ENCODE assay signal across 8 mouse cellular contexts in the genomic region with DNA sequence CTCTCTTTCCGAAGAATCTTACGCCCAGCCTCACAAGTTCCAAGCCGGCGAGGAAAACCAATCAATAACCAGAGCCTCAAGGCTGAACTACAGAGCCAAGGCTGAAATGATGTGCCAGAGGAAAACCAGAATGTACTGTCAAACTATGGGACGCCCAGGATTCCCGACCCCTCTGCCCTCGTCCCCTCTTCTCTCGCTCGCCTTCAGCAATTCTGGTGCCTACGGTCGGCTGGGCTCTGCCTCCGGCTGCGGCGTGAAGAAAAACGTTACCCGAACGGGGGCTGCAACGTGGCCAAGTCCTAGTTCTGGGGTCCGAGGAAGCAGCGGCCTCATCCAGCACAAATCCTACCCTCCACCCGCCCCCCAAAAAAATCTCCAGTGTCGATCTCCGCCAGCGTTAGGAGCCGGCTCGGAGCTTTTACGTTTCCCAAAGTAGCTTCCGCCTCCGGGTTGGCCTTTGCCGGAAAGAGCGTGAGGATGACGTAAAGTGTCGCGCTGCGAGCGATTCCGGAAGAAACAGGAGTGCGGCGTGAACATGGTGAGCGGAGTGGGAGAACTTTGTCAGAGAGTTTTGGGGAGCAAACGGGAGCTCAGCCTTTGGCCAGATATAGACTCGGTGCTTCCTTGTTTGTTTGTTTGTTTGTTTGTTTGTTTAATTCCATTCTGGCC. TPM values are rescaled to one million over a fixed set of nuclear protein-coding genes. Genes with fewer than 3 reads are reported as not detected.
DNase-seq lines count a peak whose midpoint lies in the region; ATAC-seq lines count a peak whose summit lies in the region.

A gene (plus strand): TSS at position 470 of the 669 bp plus-strand sequence.
A gene (minus strand): TSS at position 473 of the 669 bp plus-strand sequence.

- ATAC-seq in hindbrain, embryonic 12.5 days (ENCODE audit: low FRiP score): peak; percentile 69; the same call in 1 of the 2 replicates

- H3K4me3 ChIP-seq in hindbrain, embryonic 12.5 days: peak within 1 kb of the TSS; percentile 86

- WGBS in hindbrain, embryonic 12.5 days: under 1% methylated on average over 42 of the region's 42 CpGs

- DNase-seq in Muller cell, postnatal 12 days (ENCODE audit: inconsistent ontology term): peak; percentile 84
- peak; percentile 88 for DNase-seq in cerebellum, adult 9-11 months
- peak; percentile 76 to 87 for DNase-seq in frontal cortex, postnatal 10 days (ENCODE audit: low spot score in 2 of 2)
- DNase-seq in layer of hippocampus, postnatal 14 days (ENCODE audit: low spot score in 2 of 2): peak; percentile 85 to 93
- DNase-seq in lung, postnatal 14 days: peak; percentile 90
- DNase-seq in retina, adult 2 months (ENCODE audit: low read depth, low spot score): peak; percentile 83
- DNase-seq in thymus, postnatal 36 days: peak; percentile 87 to 88

- H3K9me3 ChIP-seq in hindbrain, embryonic 12.5 days (replicated peaks): no peaks in the 10 kb centered on the region

- peak within 1 kb of the TSS; percentile 82 for H3K9ac ChIP-seq in hindbrain, embryonic 12.5 days

- peaks cover 25% of the 10 kb centered on the region for H3K36me3 ChIP-seq in hindbrain, embryonic 12.5 days

- H3K4me1 ChIP-seq in hindbrain, embryonic 12.5 days: peaks cover 20% of the 10 kb centered on the region

- H3K27ac ChIP-seq in hindbrain, embryonic 12.5 days: no peak within 1 kb of the TSS

- peak within 1 kb of the TSS; percentile 98 for H3K4me2 ChIP-seq in hindbrain, embryonic 12.5 days (replicated peaks)

- H3K27me3 ChIP-seq in hindbrain, embryonic 12.5 days: no peaks in the 10 kb centered on the region

RNA-seq across cellular contexts. Expression of the first gene that starts in this region (rescaled TPM):
- 112 and 120 TPM in 2 replicates for polyA plus RNA-seq in hindbrain, embryonic 12.5 days (2016; fragmentation: Nextera tagmentation; extraction: Ambion mirVana)
- 10 to 100 TPM; 35.4 to 36.6 TPM for total RNA-seq in layer of hippocampus, postnatal 14 days (2021)

RNA-seq across cellular contexts. Expression of the second gene that starts in this region (rescaled TPM):
- 31.3 and 33.0 TPM in 2 replicates for polyA plus RNA-seq in hindbrain, embryonic 12.5 days (2016; fragmentation: Nextera tagmentation; extraction: Ambion mirVana)
- 100 to 1,000 TPM in 1 of 2 experiments, 10 to 100 TPM in 1; 99.4 to 107 TPM for total RNA-seq in layer of hippocampus, postnatal 14 days (2021)
